Mouse (Mus musculus) retina, adult 2 months (tissue): Measurements from ENCODE around the gene Gpr18.

ENCODE experiments used
- DNase-seq: peaks from one replicate; pipeline ENCODE4 v3.0.0-alpha.2; 2012; ENCODE audit warnings: low read depth, low spot score

Gene Gpr18

GRCm38 (mm10) chr14:121915621-121916020, at the start of gene Gpr18:
Gene Gpr18, minus strand, starts transcription at chr14:121915781.
- no peak for DNase-seq

DNA sequence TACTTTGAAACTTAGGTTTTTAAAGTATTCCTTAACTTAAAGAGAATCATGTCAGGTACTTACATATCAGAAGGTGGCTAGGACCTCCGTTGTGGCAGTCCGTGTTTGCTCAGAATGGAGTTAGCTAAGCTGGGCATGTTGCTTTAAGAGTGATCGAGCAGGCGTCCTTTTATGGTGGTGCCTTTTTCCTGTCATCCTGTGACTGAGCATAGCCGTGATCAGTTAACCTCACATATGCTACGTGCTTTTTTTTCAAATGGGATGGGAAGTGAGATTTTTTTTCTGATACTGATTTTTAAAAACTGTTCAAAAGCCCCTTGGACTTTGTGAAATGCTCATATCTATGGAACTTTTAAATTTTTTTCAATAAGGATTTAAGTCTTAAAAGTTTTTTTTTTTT, 49.4 kb upstream of the Gpr18 start, which contains the start of gene Gpr183:
TSS of gene Gpr183 (minus strand) at position 206 of the 400 bp plus-strand sequence.
- DNase-seq, result no peak

- DNase-seq, result no peak
Observed at GRCm38 (mm10) chr14:121963942-121964335, 48.4 kb upstream of the Gpr18 start.

- no peak for DNase-seq
Observed at GRCm38 (mm10) chr14:121963251-121963941, 47.8 kb upstream of the Gpr18 start.

DNA sequence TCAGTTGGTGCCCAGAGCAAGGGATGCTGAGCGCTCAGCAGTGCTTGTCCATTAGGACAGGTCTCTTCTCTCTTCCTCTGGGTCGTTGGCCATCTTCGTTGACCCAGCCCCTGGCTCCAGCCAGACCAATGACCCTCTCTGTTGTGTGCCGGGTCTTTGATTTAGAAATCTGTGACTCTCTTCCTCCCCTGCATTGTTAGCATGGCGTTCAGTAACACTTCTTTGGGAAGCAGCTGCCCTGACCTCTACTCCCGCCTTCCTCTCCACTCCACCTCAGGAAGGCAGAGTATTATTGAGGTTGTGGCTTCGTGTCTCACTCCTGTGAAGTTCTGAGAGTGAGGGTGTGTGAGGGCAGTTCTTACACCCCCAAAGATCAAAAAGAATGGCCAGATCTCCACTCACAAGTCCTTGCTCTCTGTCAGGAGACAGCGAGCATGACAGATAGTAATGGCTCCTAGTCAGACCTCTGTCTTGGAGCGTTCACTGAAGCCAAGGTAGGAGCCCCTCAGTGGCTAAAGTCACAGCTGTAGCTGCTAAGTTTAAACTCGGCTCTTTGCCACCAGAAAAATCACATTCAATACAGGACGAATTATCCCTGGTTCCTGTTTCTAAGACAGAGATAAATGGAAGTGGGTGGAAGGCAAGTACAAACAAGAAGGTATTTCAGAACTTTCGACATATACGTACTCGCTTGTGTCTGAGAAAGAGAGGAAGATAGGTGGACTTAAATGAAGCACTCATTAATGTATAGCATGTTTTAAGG, 46.7 kb upstream of the Gpr18 start:
- DNase-seq, result no peak

- no peak for DNase-seq
Observed at GRCm38 (mm10) chr14:121961496-121962127, 46.0 kb upstream of the Gpr18 start.

GRCm38 (mm10) chr14:121960997-121961396, 45.4 kb upstream of the Gpr18 start:
- no peak for DNase-seq

DNA sequence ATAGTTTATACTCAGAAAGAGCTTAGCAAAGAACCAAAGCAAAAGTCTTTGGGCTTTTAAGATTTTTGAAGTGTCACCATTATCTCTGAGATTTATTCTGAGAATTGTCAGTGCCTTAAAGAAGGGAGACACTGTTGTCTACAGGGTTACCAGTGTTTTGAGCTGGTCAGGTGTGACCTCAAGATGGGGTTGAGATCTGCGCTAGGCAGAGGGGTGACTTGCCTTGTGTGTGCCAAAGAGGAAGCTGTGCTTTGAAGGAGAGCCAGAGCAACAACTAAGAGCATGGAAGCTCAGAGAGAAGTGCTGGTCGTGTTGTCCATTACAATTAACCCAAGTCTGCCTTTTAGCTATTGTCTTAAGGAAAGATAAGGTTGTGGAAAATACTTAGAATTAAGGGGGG, 45.0 kb upstream of the Gpr18 start:
- DNase-seq, result no peak

DNA sequence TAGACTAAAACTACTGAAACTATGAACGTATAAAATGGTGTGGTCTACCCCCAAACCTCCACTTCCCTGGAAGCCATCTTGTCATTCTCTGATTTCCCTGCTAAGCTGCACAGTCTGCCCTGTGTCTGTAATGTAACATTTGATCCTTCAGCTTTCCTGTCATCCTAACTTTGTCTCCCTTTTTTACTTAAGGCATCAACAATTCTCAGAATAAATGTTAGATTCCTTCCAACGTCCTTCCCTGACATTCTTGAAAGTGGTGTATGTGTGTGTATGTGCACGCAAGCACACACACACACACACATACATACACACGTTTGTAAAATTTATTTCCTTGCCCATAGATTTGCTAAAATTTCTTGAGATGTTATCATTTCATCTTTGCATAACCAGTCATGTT, 44.5 kb upstream of the Gpr18 start:
- no peak for DNase-seq

DNA sequence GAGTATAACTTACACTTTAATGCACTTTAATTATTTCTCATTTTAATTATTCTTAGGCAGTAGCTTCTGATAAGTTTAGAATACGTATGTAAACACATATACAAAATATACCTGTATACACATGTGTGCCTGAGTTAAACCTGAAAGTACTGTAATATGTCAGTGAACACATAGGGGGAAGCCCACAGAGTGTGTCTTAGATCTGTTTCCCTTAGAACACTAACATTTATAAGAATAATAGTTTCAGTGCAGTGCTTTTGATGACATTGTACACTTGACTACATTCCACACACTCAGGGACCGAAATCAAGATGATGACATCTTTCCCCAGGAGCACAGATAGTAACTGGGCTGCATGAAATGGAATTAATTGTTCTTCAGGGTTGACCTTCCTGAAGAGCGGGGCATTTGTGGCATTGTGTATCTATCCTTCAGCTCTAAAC, 44.0 kb upstream of the Gpr18 start:
- DNase-seq, result no peak

- no peak for DNase-seq
Observed at GRCm38 (mm10) chr14:121958751-121959537, 43.4 kb upstream of the Gpr18 start.

- DNase-seq, result no peak
Observed at GRCm38 (mm10) chr14:121958041-121958750, 42.6 kb upstream of the Gpr18 start.

GRCm38 (mm10) chr14:121957176-121957871, 41.7 kb upstream of the Gpr18 start:
- DNase-seq, result no peak

DNA sequence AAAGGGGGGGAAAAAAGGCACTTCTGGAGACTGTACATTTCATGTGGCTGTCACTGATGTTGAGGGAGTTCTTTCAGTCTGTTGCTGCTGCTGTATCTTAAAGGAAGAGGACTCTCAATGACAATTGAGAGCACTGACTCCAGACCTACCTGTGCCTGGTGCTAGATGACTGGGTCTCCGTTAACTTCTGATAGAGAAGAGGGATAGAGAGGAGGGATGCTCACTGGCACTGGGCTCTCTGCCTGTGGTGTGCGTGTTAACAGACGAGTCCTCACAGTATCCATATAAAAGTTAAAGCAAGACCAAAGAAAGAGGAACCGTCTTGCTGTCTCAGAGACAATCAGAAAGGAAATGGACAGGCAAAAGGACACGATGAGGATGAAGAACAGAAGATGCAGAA, 40.7 kb upstream of the Gpr18 start:
- DNase-seq, result no peak

DNA sequence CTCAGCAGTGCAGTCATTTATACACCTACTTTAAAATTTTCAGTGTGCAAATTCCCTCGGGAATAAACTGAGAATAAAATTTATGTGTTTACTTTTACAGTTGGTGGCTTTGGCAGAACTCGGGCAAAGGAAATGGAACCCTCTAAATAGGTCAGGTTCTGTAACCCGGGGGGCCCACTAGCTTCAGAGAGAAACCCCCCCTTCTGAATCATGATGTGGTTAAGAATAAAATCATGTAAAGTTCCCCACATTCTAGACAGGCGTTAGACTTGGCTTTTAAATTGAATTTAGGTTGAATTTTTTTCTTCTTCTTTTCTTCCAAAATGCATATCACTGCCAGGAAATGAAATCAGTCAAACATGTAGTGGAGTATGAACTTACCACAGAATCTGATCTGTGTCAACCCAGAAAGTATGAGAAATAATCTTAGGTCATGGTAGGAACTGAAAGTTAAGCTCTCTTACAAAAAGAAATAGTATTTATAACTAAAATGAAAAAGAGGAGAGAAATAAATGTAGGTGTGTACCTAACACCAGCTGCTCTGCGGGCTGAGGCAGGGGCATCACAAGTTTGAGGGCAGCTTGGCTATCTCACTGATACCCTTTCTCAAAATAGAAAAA, 39.7 kb upstream of the Gpr18 start:
- no peak for DNase-seq

DNA sequence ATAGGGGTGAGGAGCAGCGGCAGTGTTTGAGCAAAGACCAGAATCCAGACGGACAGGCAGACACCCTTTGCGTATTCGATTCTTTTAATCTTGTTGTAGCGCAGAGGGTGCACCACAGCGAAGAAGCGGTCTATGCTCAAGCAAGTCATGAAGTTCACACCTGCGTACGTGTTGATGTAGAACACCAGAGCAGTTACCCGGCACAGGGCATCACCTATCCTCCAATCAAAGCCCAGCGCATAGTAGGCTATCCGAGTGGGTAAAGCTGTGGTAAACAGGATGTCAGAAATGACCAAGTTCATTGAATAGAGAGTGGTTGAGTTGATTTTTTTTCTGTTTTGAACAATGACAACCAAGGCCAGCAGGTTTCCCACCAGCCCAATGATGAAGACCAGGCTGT, 39.0 kb upstream of the Gpr18 start:
- DNase-seq, result no peak

DNA sequence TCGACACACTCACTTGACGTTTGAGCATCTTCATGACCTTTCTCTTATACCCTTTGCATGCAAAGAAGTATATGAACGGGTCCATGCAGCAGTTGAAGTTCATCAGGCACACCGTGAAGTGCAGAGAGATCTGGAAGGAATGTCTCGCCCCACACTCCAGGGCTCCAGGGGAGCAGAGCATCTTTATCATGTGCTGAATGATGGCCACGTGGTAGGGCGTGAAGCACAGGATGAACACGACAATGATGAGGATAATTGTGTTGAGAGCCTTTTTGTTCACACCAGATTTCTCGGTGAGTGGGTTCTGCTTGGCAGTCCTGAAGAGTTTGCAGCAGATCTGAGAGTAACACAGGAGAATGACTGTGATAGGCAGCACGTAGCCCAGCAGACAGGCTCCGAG, 38.5 kb upstream of the Gpr18 start:
- no peak for DNase-seq

GRCm38 (mm10) chr14:121952046-121952400, 36.4 kb upstream of the Gpr18 start:
- no peak for DNase-seq

DNA sequence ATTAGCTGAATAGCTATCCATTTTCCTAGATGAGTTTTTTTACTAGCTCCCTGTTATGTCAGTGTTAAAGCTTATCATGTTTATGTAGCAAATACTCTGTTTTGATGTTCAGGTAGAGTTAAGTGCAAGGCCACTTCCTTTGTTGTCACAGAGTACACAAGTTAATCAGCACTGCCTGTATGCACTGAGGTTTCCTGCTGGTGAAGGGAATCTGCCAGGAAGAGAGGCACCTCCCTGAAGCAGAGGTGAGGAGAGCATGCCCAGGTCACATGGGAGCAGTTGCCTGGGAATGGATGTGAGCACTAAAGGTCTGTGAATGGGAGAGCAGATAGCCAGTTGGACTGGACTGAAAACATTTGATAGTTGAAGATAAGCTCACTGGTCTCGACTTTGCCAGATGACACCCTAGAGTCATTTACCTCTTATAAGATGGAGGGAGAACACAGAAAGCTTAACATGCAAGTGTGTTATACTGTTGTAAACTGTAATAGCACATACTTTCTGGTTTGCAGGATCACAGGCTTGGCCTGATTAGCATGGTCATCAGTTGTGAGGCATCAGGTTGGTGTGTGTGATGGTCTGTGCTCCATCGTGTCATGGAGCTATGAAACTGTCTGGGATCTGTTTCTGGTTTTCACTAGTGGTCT, 35.9 kb upstream of the Gpr18 start:
- no peak for DNase-seq

DNA sequence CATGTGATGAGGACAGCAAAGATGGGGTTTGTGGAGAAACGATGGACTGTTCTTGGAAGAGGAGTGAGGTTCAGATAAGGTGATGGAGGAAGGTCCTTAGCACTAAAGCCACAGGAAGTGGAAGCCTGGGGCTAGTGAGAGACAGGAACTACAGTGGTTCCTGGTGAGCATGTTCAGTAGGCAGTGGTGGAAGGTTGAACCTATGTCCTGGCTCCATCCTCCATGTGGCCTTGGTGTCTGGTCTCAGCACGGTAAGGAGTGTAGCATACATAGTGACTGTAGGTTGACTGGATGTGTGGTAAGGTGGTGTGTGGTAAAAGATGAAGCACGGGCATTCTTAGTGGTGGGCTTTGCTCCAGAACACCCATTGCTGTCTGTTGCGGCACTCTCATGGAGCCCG, 34.3 kb upstream of the Gpr18 start:
- DNase-seq, result no peak
